Mouse (Mus musculus) midbrain, embryonic 14.5 days (tissue): ENCODE results near the gene Itpripl2. TPM values are rescaled to one million over a fixed set of nuclear protein-coding genes. Genes with fewer than 3 reads are reported as not detected.
A peak's percentile ranks its signal among the peaks of the same experiment; 100 is the strongest.

Experiments used
- ATAC-seq: fragments of 200-750 bp; cut with Nextera tagmentation; 2 replicates; pipeline ENCODE4 v1.8.0; 2017; ENCODE audit warnings: moderate number of reproducible peaks, moderate library complexity; ENCODE audit not compliant: low FRiP score, low TSS enrichment
- DNase-seq: peaks from one replicate; pipeline ENCODE4 v3.0.0-alpha.2; 2015
- H3K27ac ChIP-seq: fragments of 300-500 bp; sonication (generic); replicated peaks from 2 replicates; pipeline ENCODE4 v1.5.1; 2014; ENCODE audit warnings: mild to moderate bottlenecking, low read depth, low read length, moderate library complexity
- H3K27me3 ChIP-seq: fragments of 300-500 bp; sonication (generic); 2 replicates; pipeline ENCODE4 v1.6.1; 2014; ENCODE audit warnings: low read length, control low read depth, mixed read lengths; ENCODE audit not compliant: control insufficient read depth, insufficient read depth
- H3K36me3 ChIP-seq: fragments of 300-500 bp; sonication (generic); 2 replicates; pipeline ENCODE4 v1.6.1; 2014; ENCODE audit warnings: low read length, control low read depth; ENCODE audit not compliant: control insufficient read depth, insufficient read depth
- H3K4me1 ChIP-seq: fragments of 300-500 bp; sonication (generic); 2 replicates; pipeline ENCODE4 v1.6.1; 2014; ENCODE audit warnings: mild to moderate bottlenecking, antibody characterized with exemption, low read length, control low read depth; ENCODE audit not compliant: control insufficient read depth, insufficient read depth
- H3K4me2 ChIP-seq: fragments of 300-500 bp; sonication (generic); 2 replicates; pipeline ENCODE4 v1.6.1; 2014; ENCODE audit warnings: mild to moderate bottlenecking, low read length, moderate library complexity
- H3K4me3 ChIP-seq: fragments of 300-500 bp; sonication (generic); replicated peaks from 2 replicates; pipeline ENCODE4 v1.5.1; 2014; ENCODE audit warnings: low read depth, low read length
- H3K9ac ChIP-seq: fragments of 300-500 bp; sonication (generic); replicated peaks from 2 replicates; pipeline ENCODE4 v1.6.1; 2014; ENCODE audit warnings: mild to moderate bottlenecking, low read length, moderate library complexity
- H3K9me3 ChIP-seq: fragments of 300-500 bp; sonication (generic); 2 replicates; pipeline ENCODE4 v1.6.1; 2016; ENCODE audit warnings: low read length, control low read depth, mixed read lengths; ENCODE audit not compliant: control insufficient read depth
- WGBS: fragments of 180-500 bp; shearing (Covaris S2); extraction: QIAGEN DNeasy Blood & Tissue Kit; methylation state at CpG from one replicate; pipeline ENCODE4 v1.1.7; 2014; 5-methylcytosine and 5-hydroxymethylcytosine counted together
- polyA plus RNA-seq: library from polyadenylated mRNA; unstranded; fragments of >200 nt; fragmentation: Nextera tagmentation; extraction: Ambion mirVana; gene quantifications from 2 replicates; pipeline ENCODE4 v1.2.1, GENCODE M21; 2014

Gene Itpripl2
- polyA plus RNA-seq, 1 experiment from 2014 or later = 0.63 TPM

DNA sequence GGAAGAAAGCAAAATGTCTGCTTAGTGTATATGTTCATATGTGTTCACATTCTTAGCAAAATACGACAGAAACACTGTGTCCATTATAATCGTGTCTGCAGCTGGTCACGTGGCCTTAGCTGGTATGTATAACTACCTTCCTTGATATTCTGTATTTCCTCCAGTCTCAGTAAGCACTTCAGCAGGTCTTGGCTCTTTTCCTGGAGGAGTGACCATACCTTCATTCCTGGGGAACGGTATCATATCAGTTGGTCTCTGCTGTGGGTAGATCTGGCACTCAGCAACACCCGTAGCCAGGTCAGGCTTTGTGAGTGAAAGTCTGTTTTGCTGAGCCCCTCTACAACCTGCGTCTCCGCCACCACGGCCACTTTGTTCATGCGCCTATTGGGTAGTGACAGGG is 2.1 kb upstream of the Itpripl2 start:
- DNase-seq (no peak), ATAC-seq (no peak)
- Histone ChIP-seq H3K27ac (no peak overlapping the region), H3K9me3 (0 out of 2 replicates have a peak, but pooled peaks cover 3% of the 10 kb centered on the region), H3K4me1 (peaks cover 10% of the 10 kb centered on the region), H3K4me2 (no peak overlapping the region), H3K36me3 (no peaks in the 10 kb centered on the region), H3K4me3 (no peak overlapping the region), H3K27me3 (peaks cover 39% of the 10 kb centered on the region), H3K9ac (no peak overlapping the region)
- WGBS = 89% methylated on average over 9 of the region's 9 CpGs

DNA sequence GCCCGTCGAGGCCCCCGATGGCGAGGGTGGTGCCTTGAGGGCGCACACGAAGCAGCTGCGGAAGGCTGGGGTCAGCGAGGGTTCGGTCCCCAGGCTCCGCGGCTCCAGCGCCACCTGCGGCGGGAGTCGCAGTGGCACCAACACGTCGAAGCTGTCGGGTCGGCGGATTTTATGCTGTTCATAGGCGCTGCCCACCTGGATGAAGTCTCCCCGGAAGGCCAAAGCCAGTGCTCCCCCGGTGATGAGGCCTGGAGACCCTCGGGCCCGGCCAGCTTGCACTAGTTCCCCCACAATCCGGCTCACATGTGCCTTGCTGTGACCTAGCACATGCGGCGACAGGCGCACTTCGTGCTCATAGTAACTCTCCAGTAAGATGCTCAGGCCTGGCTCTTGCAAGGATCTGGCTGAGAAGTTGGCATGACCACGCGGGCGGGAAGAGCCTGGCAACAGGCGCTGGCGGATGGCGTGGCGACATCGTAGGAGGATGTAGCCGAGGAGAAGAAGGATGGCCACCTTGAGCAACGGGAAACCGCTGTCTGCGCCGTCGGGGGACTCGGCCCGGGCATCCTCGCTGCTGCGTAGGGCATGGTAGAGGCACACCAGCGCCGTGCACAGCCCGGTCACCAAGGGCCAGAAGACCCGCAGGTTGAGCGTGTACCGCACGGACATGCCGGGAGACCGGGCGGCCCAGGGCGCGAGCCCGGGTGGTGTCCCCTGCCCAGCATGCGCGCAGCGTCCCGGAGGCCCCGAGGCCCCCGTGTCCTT is 927 bp downstream of the Itpripl2 start:
- H3K9ac ChIP-seq = peak overlapping the region; percentile 55
- H3K4me2 ChIP-seq = peak overlapping the region; percentile 68
- ATAC-seq (peak; percentile 31; the same call in 1 of the 2 replicates), DNase-seq (peak; percentile 47)
- peaks cover 10% of the 10 kb centered on the region for H3K4me1 ChIP-seq
- H3K27ac ChIP-seq = no peak overlapping the region
- 0 out of 2 replicates have a peak, but pooled peaks cover 3% of the 10 kb centered on the region for H3K9me3 ChIP-seq
- peaks cover 44% of the 10 kb centered on the region for H3K27me3 ChIP-seq
- WGBS = 3% methylated on average over 67 of the region's 67 CpGs
- peak overlapping the region; percentile 46 for H3K4me3 ChIP-seq
- H3K36me3 ChIP-seq = no peaks in the 10 kb centered on the region

DNA sequence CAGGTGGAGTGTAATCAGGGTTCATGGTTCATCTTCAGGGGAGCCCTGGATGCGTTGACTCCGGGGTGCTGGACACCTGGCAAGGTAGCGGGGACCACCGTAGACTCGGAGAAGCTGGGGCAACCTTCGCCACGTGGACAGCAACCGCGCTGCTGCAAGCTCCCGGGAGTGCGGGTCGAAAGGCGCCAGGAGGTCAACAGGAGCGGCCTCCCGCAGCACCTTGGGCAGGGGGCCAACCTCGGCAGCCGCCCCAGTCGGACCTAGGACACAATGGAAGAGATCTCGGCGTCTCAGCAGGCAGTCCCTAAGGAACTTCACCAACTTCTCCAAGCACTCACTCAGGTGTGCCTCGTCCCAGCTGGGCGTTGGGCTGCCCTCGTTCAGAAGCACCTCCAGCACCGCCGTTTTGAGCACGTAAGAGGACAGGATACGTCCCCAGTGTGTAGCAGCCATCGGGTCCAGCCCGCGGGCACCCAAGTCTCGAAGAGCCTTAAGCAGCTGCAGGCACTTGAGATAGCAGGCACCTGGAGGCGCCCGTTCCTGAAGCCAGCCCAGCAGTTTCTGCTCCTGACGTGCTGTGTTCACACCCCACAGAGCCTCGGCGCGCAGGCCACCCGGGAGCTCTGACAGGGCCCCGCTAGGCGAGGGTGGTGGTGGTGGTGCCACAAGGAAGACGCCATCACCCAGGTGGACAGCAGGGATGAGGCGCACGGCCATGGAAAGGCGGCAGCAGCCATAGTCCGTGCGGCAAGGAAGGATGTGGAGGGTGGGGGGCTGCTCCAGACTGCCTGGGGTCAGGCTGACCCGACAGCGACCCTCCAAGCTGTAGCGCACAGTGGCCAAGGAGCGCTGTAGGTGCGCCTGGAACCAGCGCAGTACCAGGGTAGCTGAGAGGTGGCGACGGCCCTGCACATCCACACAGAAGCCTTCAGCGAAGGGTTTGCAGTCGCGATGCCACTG is 1.8 kb downstream of the Itpripl2 start:
- Histone ChIP-seq H3K9ac (no peak overlapping the region), H3K27me3 (peaks cover 44% of the 10 kb centered on the region), H3K36me3 (no peaks in the 10 kb centered on the region), H3K4me3 (no peak overlapping the region), H3K9me3 (0 out of 2 replicates have a peak, but pooled peaks cover 3% of the 10 kb centered on the region), H3K4me2 (no peak overlapping the region), H3K27ac (no peak overlapping the region), H3K4me1 (peaks cover 10% of the 10 kb centered on the region)
- 13% methylated on average over 57 of the region's 57 CpGs for WGBS
- no peak for DNase-seq
- ATAC-seq = no peak

DNA sequence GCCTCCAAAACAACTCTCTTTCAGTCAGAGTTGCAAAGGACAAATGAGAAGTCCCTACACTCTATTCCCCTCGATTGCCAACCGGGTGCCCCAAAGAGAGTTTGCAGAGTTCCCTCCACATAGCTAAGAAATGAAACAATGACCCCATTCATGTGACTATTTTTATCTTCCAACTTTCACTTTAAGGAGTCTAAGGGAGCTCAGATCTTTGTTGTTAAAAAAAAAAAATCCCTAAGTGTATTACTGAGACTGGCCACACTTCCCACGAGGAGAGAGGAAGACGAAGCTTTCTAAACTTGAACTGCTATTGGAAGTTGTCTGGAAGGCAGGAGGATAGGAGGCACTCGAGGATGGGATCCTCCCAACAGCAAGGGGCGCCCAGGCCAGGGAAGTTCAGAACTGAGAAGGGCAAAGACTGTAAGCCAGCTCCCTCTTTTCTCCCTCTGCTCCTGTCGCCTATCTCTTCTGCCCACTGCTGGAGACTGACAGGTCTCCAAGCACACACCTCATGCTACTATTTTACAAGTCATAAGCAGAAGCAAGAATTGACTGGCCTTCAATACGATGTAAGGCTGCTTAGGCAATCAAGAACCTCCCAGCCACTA is 3.6 kb downstream of the Itpripl2 start:
- H3K4me2 ChIP-seq = no peak overlapping the region
- H3K4me1 ChIP-seq = peaks cover 10% of the 10 kb centered on the region
- peaks cover 44% of the 10 kb centered on the region for H3K27me3 ChIP-seq
- ATAC-seq (no peak), DNase-seq (no peak)
- H3K4me3 ChIP-seq = no peak overlapping the region
- H3K27ac ChIP-seq = no peak overlapping the region
- H3K9me3 ChIP-seq = 0 out of 2 replicates have a peak, but pooled peaks cover 3% of the 10 kb centered on the region
- no peak overlapping the region for H3K9ac ChIP-seq
- H3K36me3 ChIP-seq = no peaks in the 10 kb centered on the region
- 30% methylated on average over 8 of the region's 8 CpGs for WGBS

DNA sequence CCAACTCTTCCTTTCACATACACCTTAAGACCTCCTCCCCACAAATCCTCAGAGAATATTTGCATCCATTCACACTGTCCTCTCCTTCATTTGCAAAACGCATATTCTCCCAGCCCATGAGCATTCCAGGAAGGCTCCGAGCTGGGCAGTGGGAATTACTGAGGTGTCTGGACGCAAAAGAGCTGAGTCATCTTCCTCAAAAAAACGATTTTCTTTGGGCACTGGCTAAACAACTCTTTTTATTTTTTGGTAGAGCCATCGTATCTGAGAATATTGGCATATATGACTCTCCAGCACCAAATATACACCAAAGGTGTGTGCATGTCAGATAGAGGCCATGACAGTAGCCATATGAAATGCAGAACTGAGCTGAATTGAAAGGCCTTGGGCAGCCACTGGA is 4.9 kb downstream of the Itpripl2 start:
- no peak overlapping the region for H3K27ac ChIP-seq
- DNase-seq (no peak), ATAC-seq (no peak)
- H3K4me3 ChIP-seq = no peak overlapping the region
- no peak overlapping the region for H3K4me2 ChIP-seq
- no peaks in the 10 kb centered on the region for H3K36me3 ChIP-seq
- peaks cover 32% of the 10 kb centered on the region for H3K27me3 ChIP-seq
- 65% methylated on average over 5 of the region's 5 CpGs for WGBS
- no peak overlapping the region for H3K9ac ChIP-seq
- H3K4me1 ChIP-seq = peaks cover 8% of the 10 kb centered on the region
- H3K9me3 ChIP-seq = 0 out of 2 replicates have a peak, but pooled peaks cover 3% of the 10 kb centered on the region

DNA sequence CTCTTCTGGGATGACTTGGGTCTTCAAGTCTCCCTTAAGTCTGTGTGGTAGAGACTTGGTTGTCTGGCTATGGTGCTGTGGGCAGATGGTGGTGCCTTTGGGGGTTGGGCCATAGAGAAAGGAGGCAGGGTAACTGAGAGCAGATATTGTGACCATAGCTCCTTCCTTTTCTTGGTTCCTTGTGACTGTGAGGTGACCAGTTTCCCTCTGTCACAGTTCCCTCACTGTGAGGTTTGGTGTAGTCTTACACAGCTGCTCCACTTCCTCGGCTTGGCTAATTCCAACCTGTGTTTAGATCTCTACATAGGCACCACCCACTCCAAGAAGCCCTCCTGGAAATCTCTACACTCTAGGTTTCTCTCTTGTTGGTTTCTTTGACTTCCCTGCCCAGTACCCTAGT is 7.8 kb downstream of the Itpripl2 start:
- 92% methylated on average over 1 of the region's 1 CpGs for WGBS
- Histone ChIP-seq H3K27me3 (peaks cover 5% of the 10 kb centered on the region; the same call in 1 of the 2 replicates), H3K9me3 (no peaks in the 10 kb centered on the region), H3K27ac (no peak overlapping the region), H3K4me2 (no peak overlapping the region), H3K9ac (no peak overlapping the region), H3K4me3 (no peak overlapping the region), H3K36me3 (no peaks in the 10 kb centered on the region), H3K4me1 (no peaks in the 10 kb centered on the region)
- ATAC-seq (no peak), DNase-seq (no peak)

DNA sequence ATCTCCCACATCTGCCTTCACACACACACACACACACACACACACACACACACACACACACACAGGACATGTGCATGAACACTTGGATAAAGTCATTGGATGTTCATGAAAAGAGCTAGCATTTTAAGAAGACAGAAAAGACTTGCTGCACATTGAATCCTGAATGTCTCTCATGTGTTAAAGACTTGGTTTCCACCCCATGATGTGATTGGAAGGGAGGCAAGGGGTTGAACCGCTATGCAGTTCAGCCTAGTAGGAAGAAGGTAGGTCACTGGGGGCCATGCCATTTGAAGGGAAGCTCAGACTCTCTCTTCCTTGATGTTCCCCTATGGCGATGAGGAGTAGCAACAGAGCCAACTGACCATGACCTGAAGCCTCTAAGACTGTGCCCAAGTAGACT is 9.8 kb downstream of the Itpripl2 start:
- no peaks in the 10 kb centered on the region for H3K4me1 ChIP-seq
- H3K9ac ChIP-seq = no peak overlapping the region
- no peak for DNase-seq
- 88% methylated on average over 2 of the region's 2 CpGs for WGBS
- H3K9me3 ChIP-seq = no peaks in the 10 kb centered on the region
- H3K36me3 ChIP-seq = no peaks in the 10 kb centered on the region
- H3K4me3 ChIP-seq = no peak overlapping the region
- no peaks in the 10 kb centered on the region for H3K27me3 ChIP-seq
- no peak for ATAC-seq
- no peak overlapping the region for H3K27ac ChIP-seq
- no peak overlapping the region for H3K4me2 ChIP-seq

DNA sequence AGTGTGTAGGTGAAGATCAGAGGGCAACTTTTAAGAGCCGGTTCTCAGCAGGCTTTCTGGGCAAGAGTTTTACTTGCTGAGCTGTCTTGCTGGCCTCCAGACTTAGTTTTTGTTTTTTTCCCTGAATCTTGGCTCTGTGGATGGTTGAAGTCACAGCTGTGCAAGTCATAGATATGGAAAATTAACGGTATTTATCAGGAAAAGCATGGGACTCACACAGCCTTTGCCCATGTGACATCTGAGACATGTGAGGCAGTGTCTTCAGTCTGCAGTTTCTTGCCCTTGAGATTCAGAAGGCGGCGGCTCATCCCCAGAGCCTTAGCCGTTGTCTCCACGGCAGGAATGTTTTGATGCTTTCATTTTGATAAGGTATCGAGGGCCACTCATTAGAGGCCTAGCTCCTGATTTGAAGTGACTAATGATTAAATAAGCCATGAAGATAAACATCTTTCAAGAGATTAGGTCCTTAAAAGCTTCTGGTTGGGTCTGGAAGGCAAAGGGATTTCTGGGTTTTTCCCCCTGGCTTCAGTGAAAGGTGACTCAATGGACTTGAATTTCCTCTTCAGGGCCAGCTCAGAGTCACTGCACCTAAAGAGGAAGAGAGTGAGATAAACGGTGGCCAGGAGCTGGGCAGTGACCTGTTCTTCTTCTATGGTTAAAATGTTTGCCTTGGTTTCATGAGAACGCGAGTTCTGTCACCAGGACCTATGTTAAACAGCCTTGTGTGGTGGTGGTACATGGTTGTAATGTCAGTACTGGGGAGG is 10.5 kb downstream of the Itpripl2 start:
- Histone ChIP-seq H3K9ac (no peak overlapping the region), H3K4me1 (no peaks in the 10 kb centered on the region), H3K4me3 (no peak overlapping the region), H3K36me3 (no peaks in the 10 kb centered on the region), H3K27me3 (no peaks in the 10 kb centered on the region), H3K9me3 (no peaks in the 10 kb centered on the region), H3K4me2 (no peak overlapping the region), H3K27ac (no peak overlapping the region)
- DNase-seq (no peak), ATAC-seq (no peak)
- whole genome bisulfite sequencing = 85% methylated on average over 10 of the region's 10 CpGs
